Mouse (Mus musculus) G1E (cell line): ENCODE results near the gene Olfr194. TPM values are rescaled to one million over a fixed set of nuclear protein-coding genes. Genes with fewer than 3 reads are reported as not detected.
A peak's percentile ranks its signal among the peaks of the same experiment; 100 is the strongest.
"Not testable (repeated sequence)": the region's sequence is repeated elsewhere in the genome, so short reads cannot be mapped to it uniquely, and the experiment has no call there.

Experiments used
- ATAC-seq: 2 replicates; pipeline ENCODE4 v1.8.0; 2016; ENCODE audit warnings: mild to moderate bottlenecking; ENCODE audit not compliant: insufficient number of reproducible peaks, poor library complexity, low FRiP score, severe bottlenecking; ENCODE audit errors: extremely low read depth
- DNase-seq: peaks from one replicate; pipeline ENCODE4 v3.0.0; 2012; ENCODE audit warnings: low spot score
- H3K27me3 ChIP-seq: 2 replicates; pipeline ENCODE4 v1.6.1; 2012; ENCODE audit warnings: mild to moderate bottlenecking, low read length, inconsistent platforms; ENCODE audit not compliant: insufficient read depth
- H3K36me3 ChIP-seq: replicated peaks from 2 replicates; pipeline ENCODE3; 2012; ENCODE audit warnings: mild to moderate bottlenecking, inconsistent platforms
- H3K4me1 ChIP-seq: 2 replicates; pipeline ENCODE4 v1.6.1; 2012; ENCODE audit warnings: low read depth, low read length, inconsistent platforms, mixed read lengths; ENCODE audit not compliant: insufficient read depth
- H3K4me3 ChIP-seq: 2 replicates; pipeline ENCODE4 v1.5.1; 2012; ENCODE audit warnings: low read depth, mild to moderate bottlenecking, inconsistent platforms, low read length, moderate library complexity, mixed read lengths
- H3K9me3 ChIP-seq: replicated peaks from 2 replicates; pipeline ENCODE4 v1.6.1; 2012; ENCODE audit warnings: inconsistent platforms
- CTCF ChIP-seq: IDR thresholded peaks from 2 replicates; pipeline ENCODE4 v1.5.1; 2012; ENCODE audit warnings: low read depth, low read length, inconsistent platforms, mixed read lengths
- GATA1 ChIP-seq: IDR thresholded peaks from 2 replicates; pipeline ENCODE4 v1.6.1; 2012; ENCODE audit warnings: borderline replicate concordance, low read length, inconsistent platforms, mixed read lengths
- GATA2 ChIP-seq: IDR thresholded peaks from 2 replicates; pipeline ENCODE4 v1.6.1; 2012; ENCODE audit warnings: low read depth, low read length, inconsistent platforms, borderline replicate concordance
- POLR2AphosphoS5 ChIP-seq: IDR thresholded peaks from 2 replicates; pipeline ENCODE4 v1.6.1; 2012; ENCODE audit warnings: low read depth, low read length, inconsistent platforms; ENCODE audit not compliant: insufficient replicate concordance
- TAL1 ChIP-seq: conservative IDR thresholded peaks from 2 replicates; pipeline ENCODE4 v1.6.1; 2012; ENCODE audit warnings: low read depth, low read length, inconsistent platforms, mixed read lengths
- polyA plus RNA-seq: library from polyadenylated mRNA; stranded (reverse); fragments of >175 nt; gene quantifications from 2 replicates; pipeline ENCODE4 v1.2.3, GENCODE M21; 2012
- total RNA-seq, 2 experiments: library from RNA; stranded (forward) in 1 of 2; stranded (reverse) in 1 of 2; fragments of 200-1000 nt in 1 of 2; fragments of >200 nt in 1 of 2; fragmentation: Nextera tagmentation in 1 of 2; gene quantifications; 2 replicates each; pipeline ENCODE4 v1.2.3; 2014 to 2017

Gene Olfr194
- total and polyA plus RNA-seq, 3 experiments, result 0.55 TPM; not detected in 2

- H3K9me3 ChIP-seq, result no peaks in the 10 kb centered on the region
- no peak; the same call in 1 of the 2 replicates for ATAC-seq
- no peaks in the 10 kb centered on the region for H3K27me3 ChIP-seq
- TF ChIP-seq GATA2 (no peak), GATA1 (no peak), TAL1 (no peak), CTCF (no peak), POLR2AphosphoS5 (no peak)
- peaks cover 3% of the 10 kb centered on the region for H3K4me1 ChIP-seq
- H3K4me3 ChIP-seq, result no peak overlapping the region
- DNase-seq, result no peak
- H3K36me3 ChIP-seq, result no peaks in the 10 kb centered on the region
Measured at GRCm38 (mm10) chr16:59105312-59105711, 15.6 kb downstream of the Olfr194 start.

DNA sequence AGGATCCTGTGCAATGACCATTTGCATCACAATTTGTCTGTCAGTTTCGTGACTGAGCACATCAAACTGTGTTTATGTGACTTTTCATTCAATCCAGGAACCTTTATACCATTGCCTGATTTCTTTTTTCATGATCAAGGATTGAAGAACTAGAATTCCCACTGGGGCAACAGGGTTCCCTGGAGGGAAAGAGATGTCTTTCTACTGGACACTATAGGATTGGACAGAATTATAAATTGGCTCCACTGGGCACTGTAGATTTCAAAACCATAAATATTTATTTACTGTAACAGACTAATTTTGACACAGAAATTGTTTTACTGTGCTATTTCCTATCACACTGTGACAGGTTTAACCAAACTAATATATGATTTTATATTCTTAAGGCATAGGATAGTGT, 31.1 kb downstream of the Olfr194 start, which contains the start of gene Olfr191:
Gene Olfr191, minus strand, starts transcription at position 101 of the 400 bp plus-strand sequence.
- DNase-seq, H3K9me3 ChIP-seq, H3K4me1 ChIP-seq, ATAC-seq, H3K4me3 ChIP-seq, H3K36me3 ChIP-seq, H3K27me3 ChIP-seq: not testable (repeated sequence)

GRCm38 (mm10) chr16:59081113-59081512, 39.8 kb downstream of the Olfr194 start:
- H3K36me3 ChIP-seq, H3K4me1 ChIP-seq, H3K4me3 ChIP-seq, H3K27me3 ChIP-seq, H3K9me3 ChIP-seq, DNase-seq: not testable (repeated sequence)
- ATAC-seq, result peak; percentile 57

DNA sequence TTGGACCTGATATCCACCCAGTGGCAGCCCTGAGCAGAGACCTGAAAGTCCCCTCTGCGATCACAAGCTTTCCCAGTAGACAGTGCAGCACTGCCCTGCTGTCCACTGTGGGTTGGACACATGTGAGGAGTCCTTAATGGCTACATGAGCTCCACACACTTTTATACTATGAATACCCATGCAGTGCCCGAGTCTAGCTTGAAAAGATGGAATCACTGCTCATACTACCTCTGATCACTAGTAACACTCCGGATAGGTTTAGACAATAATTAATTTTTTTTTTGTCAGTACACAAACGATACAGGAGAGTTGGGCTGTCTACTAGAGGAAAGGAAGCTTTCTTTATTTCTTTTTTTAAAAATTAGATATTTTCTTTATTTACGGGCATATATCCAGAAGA, 43.0 kb downstream of the Olfr194 start, which contains the start of gene Olfr190:
Gene Olfr190, minus strand, starts transcription at position 101 of the 400 bp plus-strand sequence.
- peaks cover 7% of the 10 kb centered on the region for H3K4me1 ChIP-seq
- TF ChIP-seq GATA1, result no peak
- no peak for TF ChIP-seq TAL1
- no peak for TF ChIP-seq CTCF
- TF ChIP-seq POLR2AphosphoS5, result no peak
- TF ChIP-seq GATA2, result no peak
- H3K27me3 ChIP-seq, result no peaks in the 10 kb centered on the region
- no peaks in the 10 kb centered on the region for H3K9me3 ChIP-seq
- ATAC-seq, result no peak
- no peak for DNase-seq
- no peaks in the 10 kb centered on the region for H3K36me3 ChIP-seq
- no peak within 1 kb of the TSS for H3K4me3 ChIP-seq

DNA sequence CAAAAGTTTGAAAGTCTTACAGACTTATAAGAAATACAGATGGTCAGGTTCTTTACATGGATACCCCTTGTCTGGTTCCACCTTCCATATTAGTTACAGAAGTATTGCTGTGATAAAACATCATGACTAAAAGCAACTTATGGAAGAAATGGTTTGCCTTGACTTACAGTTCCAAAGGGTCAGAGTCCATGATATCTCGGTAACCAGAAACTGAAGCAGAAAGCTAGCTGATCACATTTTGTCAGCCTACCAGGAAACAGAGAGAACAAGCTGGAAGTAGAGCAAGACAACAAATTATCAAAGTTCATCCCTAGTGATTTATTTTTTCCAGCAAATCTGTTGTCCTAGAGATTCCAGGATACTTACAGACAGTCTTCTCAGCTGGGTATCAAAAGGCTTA, 47.3 kb downstream of the Olfr194 start:
- Histone ChIP-seq H3K4me3 (no peak overlapping the region), H3K4me1 (no peaks in the 10 kb centered on the region), H3K27me3 (no peaks in the 10 kb centered on the region), H3K9me3 (no peaks in the 10 kb centered on the region), H3K36me3 (no peaks in the 10 kb centered on the region)
- TF ChIP-seq GATA1 (no peak), CTCF (no peak), GATA2 (no peak), POLR2AphosphoS5 (no peak), TAL1 (no peak)
- DNase-seq (no peak), ATAC-seq (no peak)

DNA sequence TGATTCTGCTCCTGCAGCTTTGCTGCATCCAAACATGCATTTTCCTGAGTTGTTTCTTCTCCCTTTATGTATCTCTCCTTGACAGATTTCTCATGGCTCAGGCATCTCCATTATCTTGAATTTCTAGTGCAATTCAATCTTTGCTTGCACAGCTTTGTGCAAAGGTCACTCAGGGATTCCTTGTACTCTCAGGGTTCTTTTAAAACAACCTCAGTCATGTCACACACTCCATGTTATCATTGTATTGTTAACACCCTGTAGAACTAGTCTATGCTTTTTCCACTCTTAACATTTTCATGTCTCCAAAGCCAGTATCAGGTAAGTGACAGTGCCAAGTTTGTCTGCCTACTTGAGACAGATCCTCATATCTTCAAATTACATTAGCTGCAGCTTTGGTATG, 49.1 kb downstream of the Olfr194 start:
- ATAC-seq, result no peak
- TF ChIP-seq TAL1 (no peak), POLR2AphosphoS5 (no peak), CTCF (no peak), GATA1 (no peak), GATA2 (no peak)
- no peaks in the 10 kb centered on the region for H3K36me3 ChIP-seq

More for the DNA sequence above, 49.1 kb downstream of the Olfr194 start:
- Histone ChIP-seq H3K9me3 (no peaks in the 10 kb centered on the region), H3K4me3 (no peak overlapping the region), H3K27me3 (no peaks in the 10 kb centered on the region), H3K4me1 (no peaks in the 10 kb centered on the region)
- no peak for DNase-seq

Other genes starting within 250 kb of the Olfr194 start
Only the 20 nearest of the 21 such genes appear.
- gene Olfr178, start 229.0 kb downstream of the Olfr194 start, total RNA-seq (2014; fragmentation: Nextera tagmentation), result not detected in 2 replicates
- gene Olfr178, start 229.0 kb downstream of the Olfr194 start, total RNA-seq (2017), result 0.27 and 0.46 TPM in 2 replicates
- not detected in 2 replicates for gene Olfr178, start 229.0 kb downstream of the Olfr194 start, polyA plus RNA-seq
- gene Olfr181, start 192.3 kb downstream of the Olfr194 start, total RNA-seq (2014; fragmentation: Nextera tagmentation), result not detected in 2 replicates
- gene Olfr181, start 192.3 kb downstream of the Olfr194 start, total RNA-seq (2017), result 0.16 and 0.58 TPM in 2 replicates
- gene Olfr181, start 192.3 kb downstream of the Olfr194 start, polyA plus RNA-seq, result not detected in 2 replicates
- gene Olfr180, start 191.7 kb downstream of the Olfr194 start, total RNA-seq (2014; fragmentation: Nextera tagmentation), result not detected in 2 replicates
- 0.22 TPM in 1 of 2 replicates, not detected in the other for gene Olfr180, start 191.7 kb downstream of the Olfr194 start, total RNA-seq (2017)
- not detected in 2 replicates for gene Olfr180, start 191.7 kb downstream of the Olfr194 start, polyA plus RNA-seq
- 3.2 and 3.6 TPM in 2 replicates for gene Olfr183, start 125.7 kb downstream of the Olfr194 start, total RNA-seq (2014; fragmentation: Nextera tagmentation)
- 1.4 and 1.6 TPM in 2 replicates for gene Olfr183, start 125.7 kb downstream of the Olfr194 start, total RNA-seq (2017)
- gene Olfr183, start 125.7 kb downstream of the Olfr194 start, polyA plus RNA-seq, result not detected in 2 replicates
- gene Olfr186, start 90.8 kb downstream of the Olfr194 start, total RNA-seq (2014; fragmentation: Nextera tagmentation), result not detected in 2 replicates
- 0.22 and 0.23 TPM in 2 replicates for gene Olfr186, start 90.8 kb downstream of the Olfr194 start, total RNA-seq (2017)
- gene Olfr186, start 90.8 kb downstream of the Olfr194 start, polyA plus RNA-seq, result not detected in 2 replicates
- not detected in 2 replicates for gene Olfr187, start 81.3 kb downstream of the Olfr194 start, total RNA-seq (2014; fragmentation: Nextera tagmentation)
- gene Olfr187, start 81.3 kb downstream of the Olfr194 start, total RNA-seq (2017), result 0.12 TPM in 1 of 2 replicates, not detected in the other
- not detected in 2 replicates for gene Olfr187, start 81.3 kb downstream of the Olfr194 start, polyA plus RNA-seq
- not detected in 2 replicates for gene Olfr190, start 43.1 kb downstream of the Olfr194 start, total RNA-seq (2014; fragmentation: Nextera tagmentation)
- gene Olfr190, start 43.1 kb downstream of the Olfr194 start, total RNA-seq (2017), result 0.12 and 1.1 TPM in 2 replicates
- gene Olfr190, start 43.1 kb downstream of the Olfr194 start, polyA plus RNA-seq, result not detected in 2 replicates
- gene Olfr191, start 31.2 kb downstream of the Olfr194 start, total RNA-seq (2014; fragmentation: Nextera tagmentation), result not detected in 2 replicates
- gene Olfr191, start 31.2 kb downstream of the Olfr194 start, total RNA-seq (2017), result 0.12 and 0.60 TPM in 2 replicates
- gene Olfr191, start 31.2 kb downstream of the Olfr194 start, polyA plus RNA-seq, result not detected in 2 replicates
- gene Olfr193, start 9.2 kb downstream of the Olfr194 start, total RNA-seq (2014; fragmentation: Nextera tagmentation), result not detected in 2 replicates
- 0.55 TPM in 1 of 2 replicates, not detected in the other for gene Olfr193, start 9.2 kb downstream of the Olfr194 start, total RNA-seq (2017)
- gene Olfr193, start 9.2 kb downstream of the Olfr194 start, polyA plus RNA-seq, result not detected in 2 replicates
- 1.9 and 2.3 TPM in 2 replicates for gene Olfr195, start 26.0 kb upstream of the Olfr194 start, total RNA-seq (2014; fragmentation: Nextera tagmentation)
- 0.12 and 0.27 TPM in 2 replicates for gene Olfr195, start 26.0 kb upstream of the Olfr194 start, total RNA-seq (2017)
- not detected in 2 replicates for gene Olfr195, start 26.0 kb upstream of the Olfr194 start, polyA plus RNA-seq
- not detected in 2 replicates for gene Olfr196, start 49.4 kb upstream of the Olfr194 start, total RNA-seq (2014; fragmentation: Nextera tagmentation)
- not detected in 2 replicates for gene Olfr196, start 49.4 kb upstream of the Olfr194 start, total RNA-seq (2017)
- gene Olfr196, start 49.4 kb upstream of the Olfr194 start, polyA plus RNA-seq, result not detected in 2 replicates
- not detected in 2 replicates for gene Olfr198, start 82.5 kb upstream of the Olfr194 start, total RNA-seq (2014; fragmentation: Nextera tagmentation)
- 0.12 TPM in 1 of 2 replicates, not detected in the other for gene Olfr198, start 82.5 kb upstream of the Olfr194 start, total RNA-seq (2017)
- gene Olfr198, start 82.5 kb upstream of the Olfr194 start, polyA plus RNA-seq, result not detected in 2 replicates
- gene Olfr199, start 98.7 kb upstream of the Olfr194 start, total RNA-seq (2014; fragmentation: Nextera tagmentation), result not detected in 2 replicates
- 0.16 TPM in 1 of 2 replicates, not detected in the other for gene Olfr199, start 98.7 kb upstream of the Olfr194 start, total RNA-seq (2017)
- gene Olfr199, start 98.7 kb upstream of the Olfr194 start, polyA plus RNA-seq, result not detected in 2 replicates
- 0.39 and 0.90 TPM in 2 replicates for gene Olfr201, start 151.6 kb upstream of the Olfr194 start, total RNA-seq (2014; fragmentation: Nextera tagmentation)
- gene Olfr201, start 151.6 kb upstream of the Olfr194 start, total RNA-seq (2017), result 0.46 and 0.55 TPM in 2 replicates
- gene Olfr201, start 151.6 kb upstream of the Olfr194 start, polyA plus RNA-seq, result 0.07 TPM in 1 of 2 replicates, not detected in the other
- gene Olfr202, start 165.7 kb upstream of the Olfr194 start, total RNA-seq (2014; fragmentation: Nextera tagmentation), result not detected in 2 replicates
- not detected in 2 replicates for gene Olfr202, start 165.7 kb upstream of the Olfr194 start, total RNA-seq (2017)
- gene Olfr202, start 165.7 kb upstream of the Olfr194 start, polyA plus RNA-seq, result not detected in 2 replicates
- not detected in 2 replicates for gene Olfr203, start 177.8 kb upstream of the Olfr194 start, total RNA-seq (2014; fragmentation: Nextera tagmentation)
- gene Olfr203, start 177.8 kb upstream of the Olfr194 start, total RNA-seq (2017), result not detected in 2 replicates
- not detected in 2 replicates for gene Olfr203, start 177.8 kb upstream of the Olfr194 start, polyA plus RNA-seq
- not detected in 2 replicates for gene Olfr204, start 197.2 kb upstream of the Olfr194 start, total RNA-seq (2014; fragmentation: Nextera tagmentation)
- gene Olfr204, start 197.2 kb upstream of the Olfr194 start, total RNA-seq (2017), result 0.05 and 0.12 TPM in 2 replicates
- not detected in 2 replicates for gene Olfr204, start 197.2 kb upstream of the Olfr194 start, polyA plus RNA-seq
- gene Olfr205, start 210.1 kb upstream of the Olfr194 start, total RNA-seq (2014; fragmentation: Nextera tagmentation), result not detected in 2 replicates
- gene Olfr205, start 210.1 kb upstream of the Olfr194 start, total RNA-seq (2017), result not detected in 2 replicates
- not detected in 2 replicates for gene Olfr205, start 210.1 kb upstream of the Olfr194 start, polyA plus RNA-seq
- gene Olfr206, start 228.2 kb upstream of the Olfr194 start, total RNA-seq (2014; fragmentation: Nextera tagmentation), result not detected in 2 replicates
- gene Olfr206, start 228.2 kb upstream of the Olfr194 start, total RNA-seq (2017), result 0.27 and 0.29 TPM in 2 replicates
- gene Olfr206, start 228.2 kb upstream of the Olfr194 start, polyA plus RNA-seq, result not detected in 2 replicates
- not detected in 2 replicates for gene Olfr209, start 242.9 kb upstream of the Olfr194 start, total RNA-seq (2014; fragmentation: Nextera tagmentation)
- gene Olfr209, start 242.9 kb upstream of the Olfr194 start, total RNA-seq (2017), result 0.16 TPM in 1 of 2 replicates, not detected in the other
- not detected in 2 replicates for gene Olfr209, start 242.9 kb upstream of the Olfr194 start, polyA plus RNA-seq